In genomic region chr13:23575864-23576313, GRCm38 (mm10) we compare ENCODE assay signal across 9 mouse cellular contexts. TPM values are rescaled to one million over a fixed set of nuclear protein-coding genes. Genes with fewer than 3 reads are reported as not detected.
DNase-seq lines count a peak whose midpoint lies in the region; ATAC-seq and TF ChIP-seq lines count a peak whose summit lies in the region.
"Not testable (repeated sequence)": the region's sequence is repeated elsewhere in the genome, so short reads cannot be mapped to it uniquely, and the experiment has no call there.
"Had no signal": no experiment of that assay in that cellular context is flagged by ENCODE, and none has a peak within 500 bp of the region (broad histone marks: within the 10 kb centered on the region; RNA-seq: fewer than 3 reads in every experiment).

No protein-coding gene starts in this region.

- H3K27me3 ChIP-seq in forebrain, embryonic 12.5 days; heart, embryonic 16.5 days (ENCODE audit: control insufficient read depth, insufficient read depth, low read length); kidney, embryonic 15.5 days; liver, embryonic 13.5 days; midbrain, embryonic 14.5 days (ENCODE audit: control insufficient read depth, insufficient read depth, low read length): not testable (repeated sequence)

- TF ChIP-seq CTCF in brain, embryonic 14.5 days (IDR thresholded peaks at IDR 0.05; ENCODE audit: borderline replicate concordance, extremely low read depth, insufficient read depth, insufficient read length) = not testable (repeated sequence)

- H3K4me1 ChIP-seq in forebrain, embryonic 12.5 days = peaks cover 28% of the 10 kb centered on the region
- peaks cover 26% of the 10 kb centered on the region for H3K4me1 ChIP-seq in heart, embryonic 16.5 days (ENCODE audit: control insufficient read depth, insufficient read depth, low read length)
- peaks cover 19% of the 10 kb centered on the region for H3K4me1 ChIP-seq in kidney, embryonic 15.5 days
- peaks cover 47% of the 10 kb centered on the region for H3K4me1 ChIP-seq in liver, embryonic 13.5 days (replicated peaks)
- H3K4me1 ChIP-seq in midbrain, embryonic 14.5 days (ENCODE audit: control insufficient read depth, insufficient read depth, low read length) = peaks cover 30% of the 10 kb centered on the region

- 0% methylated on average over 12 of the region's 40 CpGs for WGBS in forebrain, embryonic 12.5 days
- WGBS in heart, embryonic 16.5 days = 2% methylated on average over 13 of the region's 40 CpGs
- 2% methylated on average over 11 of the region's 40 CpGs for WGBS in kidney, embryonic 15.5 days
- WGBS in liver, embryonic 13.5 days (ENCODE audit: insufficient replicate concordance) = under 1% methylated on average over 11 of the region's 40 CpGs
- WGBS in midbrain, embryonic 14.5 days = 0% methylated on average over 10 of the region's 40 CpGs

- peak overlapping the region; percentile 47 for H3K4me3 ChIP-seq in forebrain, embryonic 12.5 days (replicated peaks)
- H3K4me3 ChIP-seq in heart, embryonic 16.5 days (ENCODE audit: low read length) = peak overlapping the region; percentile 52
- peak overlapping the region; percentile 51 for H3K4me3 ChIP-seq in kidney, embryonic 15.5 days (replicated peaks)
- peak overlapping the region; percentile 62 for H3K4me3 ChIP-seq in liver, embryonic 13.5 days (replicated peaks)
- H3K4me3 ChIP-seq in midbrain, embryonic 14.5 days (replicated peaks; ENCODE audit: low read depth, low read length) = peak overlapping the region; percentile 36

- not testable (repeated sequence) for H3K9me3 ChIP-seq in forebrain, embryonic 12.5 days; heart, embryonic 16.5 days (replicated peaks; ENCODE audit: control insufficient read depth, low read length); kidney, embryonic 15.5 days (replicated peaks); liver, embryonic 13.5 days (replicated peaks); midbrain, embryonic 14.5 days (ENCODE audit: control insufficient read depth, low read length)

- H3K27ac ChIP-seq in forebrain, embryonic 12.5 days = peak overlapping the region; percentile 94
- peak overlapping the region; percentile 66 for H3K27ac ChIP-seq in heart, embryonic 16.5 days (ENCODE audit: low read length)
- peak overlapping the region; percentile 92 for H3K27ac ChIP-seq in kidney, embryonic 15.5 days
- H3K27ac ChIP-seq in liver, embryonic 13.5 days = peak overlapping the region; percentile 97
- peak overlapping the region; percentile 68 for H3K27ac ChIP-seq in midbrain, embryonic 14.5 days (replicated peaks; ENCODE audit: low read depth, low read length)

- ATAC-seq in forebrain, embryonic 12.5 days (ENCODE audit: low FRiP score); heart, embryonic 16.5 days (replicated peaks; ENCODE audit: extremely low read depth, insufficient read depth, low FRiP score); kidney, embryonic 15.5 days (replicated peaks; ENCODE audit: low FRiP score); liver, embryonic 13.5 days (ENCODE audit: low read depth); midbrain, embryonic 14.5 days (ENCODE audit: low FRiP score, low TSS enrichment): not testable (repeated sequence)

- TF ChIP-seq POLR2A in brain, embryonic 14.5 days (IDR thresholded peaks at IDR 0.05; ENCODE audit: borderline replicate concordance, extremely low read depth, insufficient read depth, insufficient read length, poor library complexity, severe bottlenecking) = not testable (repeated sequence)

- peak overlapping the region; percentile 67 for H3K4me2 ChIP-seq in forebrain, embryonic 12.5 days
- peak overlapping the region; percentile 62 for H3K4me2 ChIP-seq in heart, embryonic 16.5 days (ENCODE audit: low read depth, low read length)
- peak overlapping the region; percentile 68 for H3K4me2 ChIP-seq in kidney, embryonic 15.5 days
- H3K4me2 ChIP-seq in liver, embryonic 13.5 days = peak overlapping the region; percentile 74
- H3K4me2 ChIP-seq in midbrain, embryonic 14.5 days (ENCODE audit: low read length) = peak overlapping the region; percentile 59

- DNase-seq in 3134 (ENCODE audit: extremely low read depth, insufficient read length, low spot score) = peak; percentile 78
- peak; percentile 32 for DNase-seq in brain, embryonic 14.5 days (ENCODE audit: low read depth)
- not testable (repeated sequence) for DNase-seq in liver, embryonic 13.5 days; midbrain, embryonic 14.5 days
- peak; percentile 53 to 67 for DNase-seq in spleen, postnatal 10 days (ENCODE audit: low spot score in 2 of 2)

- peak overlapping the region; percentile 74 for H3K9ac ChIP-seq in forebrain, embryonic 12.5 days
- peak overlapping the region; percentile 72 for H3K9ac ChIP-seq in heart, embryonic 16.5 days (ENCODE audit: low read length)
- H3K9ac ChIP-seq in kidney, embryonic 15.5 days = peak overlapping the region; percentile 67
- H3K9ac ChIP-seq in liver, embryonic 13.5 days = peak overlapping the region; percentile 83
- H3K9ac ChIP-seq in midbrain, embryonic 14.5 days (replicated peaks; ENCODE audit: low read length) = peak overlapping the region; percentile 30; the same call in 1 of the 2 replicates

- not testable (repeated sequence) for H3K36me3 ChIP-seq in forebrain, embryonic 12.5 days (replicated peaks); heart, embryonic 16.5 days (ENCODE audit: control insufficient read depth, insufficient read depth); kidney, embryonic 15.5 days; liver, embryonic 13.5 days; midbrain, embryonic 14.5 days (ENCODE audit: control insufficient read depth, insufficient read depth, low read length)

RNA-seq across cellular contexts. Expression of gene Hist1h3d, which starts 0.3 kb away (rescaled TPM):
- 21.8 and 24.7 TPM in 2 replicates for polyA plus RNA-seq in brain, embryonic 14.5 days (2012; rRNA removed)
- polyA plus RNA-seq in forebrain, embryonic 12.5 days (2016; fragmentation: Nextera tagmentation; extraction: Ambion mirVana) = 5.8 and 6.6 TPM in 2 replicates
- polyA plus RNA-seq in heart, embryonic 16.5 days (2015; fragmentation: Nextera tagmentation; extraction: Ambion mirVana) = 1.4 and 1.8 TPM in 2 replicates
- polyA plus RNA-seq in kidney, embryonic 15.5 days (2015; fragmentation: Nextera tagmentation; extraction: Ambion mirVana) = 6.5 and 7.5 TPM in 2 replicates
- polyA plus RNA-seq in liver, embryonic 13.5 days (2015; fragmentation: Nextera tagmentation; extraction: Ambion mirVana) = 5.9 and 7.2 TPM in 2 replicates
- polyA plus RNA-seq in midbrain, embryonic 14.5 days (2014; fragmentation: Nextera tagmentation; extraction: Ambion mirVana) = 1.6 and 2.0 TPM in 2 replicates
- polyA plus RNA-seq: activated CD4-positive, CD25-positive, alpha-beta regulatory T cell, adult 4 months had no signal

RNA-seq across cellular contexts. Expression of gene Hist1h2ad, which starts 1.7 kb away (rescaled TPM):
- polyA plus RNA-seq in brain, embryonic 14.5 days (2012; rRNA removed) = 7.2 and 13.6 TPM in 2 replicates
- polyA plus RNA-seq in forebrain, embryonic 12.5 days (2016; fragmentation: Nextera tagmentation; extraction: Ambion mirVana) = 1.3 and 3.7 TPM in 2 replicates
- polyA plus RNA-seq in heart, embryonic 16.5 days (2015; fragmentation: Nextera tagmentation; extraction: Ambion mirVana) = 1.2 and 1.8 TPM in 2 replicates
- polyA plus RNA-seq in kidney, embryonic 15.5 days (2015; fragmentation: Nextera tagmentation; extraction: Ambion mirVana) = 3.6 TPM in 2 replicates
- 1.2 and 4.3 TPM in 2 replicates for polyA plus RNA-seq in liver, embryonic 13.5 days (2015; fragmentation: Nextera tagmentation; extraction: Ambion mirVana)
- polyA plus RNA-seq in midbrain, embryonic 14.5 days (2014; fragmentation: Nextera tagmentation; extraction: Ambion mirVana) = 2.1 and 2.2 TPM in 2 replicates

RNA-seq across cellular contexts. Expression of gene Hist1h2bf, which starts 1.9 kb away (rescaled TPM):
- polyA plus RNA-seq in brain, embryonic 14.5 days (2012; rRNA removed) = 15.0 and 21.6 TPM in 2 replicates
- 7.2 and 9.5 TPM in 2 replicates for polyA plus RNA-seq in forebrain, embryonic 12.5 days (2016; fragmentation: Nextera tagmentation; extraction: Ambion mirVana)
- polyA plus RNA-seq in heart, embryonic 16.5 days (2015; fragmentation: Nextera tagmentation; extraction: Ambion mirVana) = 0.37 and 2.4 TPM in 2 replicates
- polyA plus RNA-seq in kidney, embryonic 15.5 days (2015; fragmentation: Nextera tagmentation; extraction: Ambion mirVana) = 6.0 and 6.9 TPM in 2 replicates
- 5.0 and 12.7 TPM in 2 replicates for polyA plus RNA-seq in liver, embryonic 13.5 days (2015; fragmentation: Nextera tagmentation; extraction: Ambion mirVana)
- 1.5 and 2.7 TPM in 2 replicates for polyA plus RNA-seq in midbrain, embryonic 14.5 days (2014; fragmentation: Nextera tagmentation; extraction: Ambion mirVana)

RNA-seq across cellular contexts. Expression of gene Hist1h2bg, which starts 4.7 kb away (rescaled TPM):
- polyA plus RNA-seq in brain, embryonic 14.5 days (2012; rRNA removed) = 44.4 and 68.0 TPM in 2 replicates
- 8.9 and 11.4 TPM in 2 replicates for polyA plus RNA-seq in forebrain, embryonic 12.5 days (2016; fragmentation: Nextera tagmentation; extraction: Ambion mirVana)
- 4.2 and 5.1 TPM in 2 replicates for polyA plus RNA-seq in heart, embryonic 16.5 days (2015; fragmentation: Nextera tagmentation; extraction: Ambion mirVana)
- polyA plus RNA-seq in kidney, embryonic 15.5 days (2015; fragmentation: Nextera tagmentation; extraction: Ambion mirVana) = 10.6 and 10.9 TPM in 2 replicates
- polyA plus RNA-seq in liver, embryonic 13.5 days (2015; fragmentation: Nextera tagmentation; extraction: Ambion mirVana) = 6.5 and 14.1 TPM in 2 replicates
- 1.4 and 2.6 TPM in 2 replicates for polyA plus RNA-seq in midbrain, embryonic 14.5 days (2014; fragmentation: Nextera tagmentation; extraction: Ambion mirVana)

RNA-seq across cellular contexts. Expression of gene Hist1h2ae, which starts 4.9 kb away (rescaled TPM):
- polyA plus RNA-seq in brain, embryonic 14.5 days (2012; rRNA removed) = 17.9 and 18.0 TPM in 2 replicates
- polyA plus RNA-seq in forebrain, embryonic 12.5 days (2016; fragmentation: Nextera tagmentation; extraction: Ambion mirVana) = 115 and 138 TPM in 2 replicates
- 34.0 and 34.2 TPM in 2 replicates for polyA plus RNA-seq in heart, embryonic 16.5 days (2015; fragmentation: Nextera tagmentation; extraction: Ambion mirVana)
- polyA plus RNA-seq in kidney, embryonic 15.5 days (2015; fragmentation: Nextera tagmentation; extraction: Ambion mirVana) = 84.7 and 118 TPM in 2 replicates
- 95.0 and 121 TPM in 2 replicates for polyA plus RNA-seq in liver, embryonic 13.5 days (2015; fragmentation: Nextera tagmentation; extraction: Ambion mirVana)
- 30.2 and 34.0 TPM in 2 replicates for polyA plus RNA-seq in midbrain, embryonic 14.5 days (2014; fragmentation: Nextera tagmentation; extraction: Ambion mirVana)

Comparison
In these comparisons a context has a peak if more than half of its experiments do, and no peak if none do; other contexts are left out.
1. H3K9ac ChIP-seq: peak in every context shown above with its lines; median percentile 83 in liver, embryonic 13.5 days; 74 in forebrain, embryonic 12.5 days; 72 in heart, embryonic 16.5 days; 67 in kidney, embryonic 15.5 days; 30 in midbrain, embryonic 14.5 days.